In the genomic region with DNA sequence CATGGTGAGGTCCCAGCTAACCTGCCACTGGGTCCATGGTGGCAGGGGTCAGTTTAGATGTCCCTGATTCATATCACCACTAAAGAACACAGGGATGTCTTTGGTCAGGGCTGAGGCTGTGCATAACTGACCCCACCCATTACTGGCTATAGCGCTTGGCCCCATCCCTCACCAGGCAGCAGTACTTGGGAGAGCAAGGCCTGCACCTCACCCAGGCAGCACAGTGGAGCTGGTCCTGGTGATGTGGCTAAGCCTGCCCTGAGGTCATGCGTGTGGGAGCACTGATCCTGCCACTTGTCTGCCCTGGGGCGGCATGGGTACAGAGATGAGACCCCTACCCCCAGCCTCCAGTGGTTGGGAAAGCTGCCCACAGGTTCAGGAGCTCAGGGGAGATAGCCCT, we compare ENCODE assay signal across 17 mouse cellular contexts.
DNase-seq lines count a peak whose midpoint lies in the region; ATAC-seq and TF ChIP-seq lines count a peak whose summit lies in the region.
"Had no signal": no experiment of that assay in that cellular context is flagged by ENCODE, and none has a peak within 500 bp of the region (broad histone marks: within the 10 kb centered on the region; RNA-seq: fewer than 3 reads in every experiment).

No protein-coding gene starts in this region.

- H3K36me3 ChIP-seq in forebrain, embryonic 13.5 days (ENCODE audit: poor library complexity, severe bottlenecking), result no peaks in the 10 kb centered on the region
- no peaks in the 10 kb centered on the region for H3K36me3 ChIP-seq in forebrain, embryonic 11.5 days (ENCODE audit: control insufficient read depth, insufficient read depth, low read length)
- no peaks in the 10 kb centered on the region for H3K36me3 ChIP-seq in lung, embryonic 16.5 days (ENCODE audit: control insufficient read depth, insufficient read depth, low read length)
- no peaks in the 10 kb centered on the region for H3K36me3 ChIP-seq in lung, postnatal 0 days (ENCODE audit: insufficient read depth, low read length)
- no peaks in the 10 kb centered on the region for H3K36me3 ChIP-seq in limb, embryonic 15.5 days
- H3K36me3 ChIP-seq in neural tube, embryonic 15.5 days, result no peaks in the 10 kb centered on the region

- 88% methylated on average over 3 of the region's 3 CpGs for WGBS in forebrain, embryonic 13.5 days
- 88% methylated on average over 3 of the region's 3 CpGs for WGBS in forebrain, embryonic 11.5 days
- WGBS in lung, embryonic 16.5 days, result 89% methylated on average over 3 of the region's 3 CpGs
- WGBS in lung, postnatal 0 days, result 87% methylated on average over 3 of the region's 3 CpGs
- 85% methylated on average over 3 of the region's 3 CpGs for WGBS in limb, embryonic 15.5 days
- 97% methylated on average over 3 of the region's 3 CpGs for WGBS in neural tube, embryonic 15.5 days

- ATAC-seq in forebrain, embryonic 13.5 days, result 0 out of 2 replicates have a peak, but pooled peaks have one; percentile 13
- no peak for ATAC-seq in forebrain, embryonic 11.5 days (replicated peaks; ENCODE audit: low FRiP score)
- peak; percentile 31; the same call in 1 of the 2 replicates for ATAC-seq in lung, embryonic 16.5 days (ENCODE audit: low read depth)
- ATAC-seq in lung, postnatal 0 days, result no peak
- ATAC-seq in limb, embryonic 15.5 days (ENCODE audit: insufficient number of reproducible peaks, low FRiP score, low TSS enrichment, low read depth), result peak; percentile 23; the same call in 1 of the 2 replicates
- ATAC-seq in neural tube, embryonic 15.5 days (ENCODE audit: low FRiP score), result peak; percentile 9; the same call in 1 of the 2 replicates

- H3K27ac ChIP-seq in forebrain, embryonic 13.5 days, result no peak overlapping the region
- no peak overlapping the region for H3K27ac ChIP-seq in forebrain, embryonic 11.5 days (ENCODE audit: low read depth, low read length)
- no peak overlapping the region for H3K27ac ChIP-seq in lung, embryonic 16.5 days (ENCODE audit: low read length)
- no peak overlapping the region for H3K27ac ChIP-seq in lung, postnatal 0 days (ENCODE audit: low read length)
- H3K27ac ChIP-seq in limb, embryonic 15.5 days, result no peak overlapping the region
- no peak overlapping the region for H3K27ac ChIP-seq in neural tube, embryonic 15.5 days (replicated peaks)
- H3K27ac ChIP-seq: heart, adult 2 months had no signal

- no peak overlapping the region for H3K4me2 ChIP-seq in forebrain, embryonic 13.5 days
- no peak overlapping the region for H3K4me2 ChIP-seq in forebrain, embryonic 11.5 days (ENCODE audit: low read depth, low read length, severe bottlenecking)
- H3K4me2 ChIP-seq in lung, embryonic 16.5 days (ENCODE audit: low read depth, low read length), result no peak overlapping the region
- H3K4me2 ChIP-seq in lung, postnatal 0 days (replicated peaks; ENCODE audit: low read depth, low read length), result no peak overlapping the region
- H3K4me2 ChIP-seq in limb, embryonic 15.5 days, result no peak overlapping the region
- H3K4me2 ChIP-seq in neural tube, embryonic 15.5 days, result no peak overlapping the region
- H3K4me2 ChIP-seq: lung, embryonic 14.5 days had no signal

- H3K9ac ChIP-seq in forebrain, embryonic 13.5 days, result no peak overlapping the region
- no peak overlapping the region for H3K9ac ChIP-seq in forebrain, embryonic 11.5 days (ENCODE audit: low read length)
- H3K9ac ChIP-seq in lung, embryonic 16.5 days (ENCODE audit: low read length), result no peak overlapping the region
- H3K9ac ChIP-seq in lung, postnatal 0 days (replicated peaks; ENCODE audit: low read depth), result no peak overlapping the region
- H3K9ac ChIP-seq in limb, embryonic 15.5 days, result no peak overlapping the region
- no peak overlapping the region for H3K9ac ChIP-seq in neural tube, embryonic 15.5 days (replicated peaks)
- H3K9ac ChIP-seq: lung, embryonic 14.5 days had no signal

- no peak for TF ChIP-seq EP300 in lung, postnatal 0 days (IDR thresholded peaks at IDR 0.05)

- no peak overlapping the region for H3K4me3 ChIP-seq in forebrain, embryonic 13.5 days
- no peak overlapping the region for H3K4me3 ChIP-seq in forebrain, embryonic 11.5 days (ENCODE audit: low read depth, low read length)
- H3K4me3 ChIP-seq in lung, embryonic 16.5 days (ENCODE audit: low read length), result no peak overlapping the region
- no peak overlapping the region for H3K4me3 ChIP-seq in lung, postnatal 0 days (ENCODE audit: low read depth, low read length)
- H3K4me3 ChIP-seq in limb, embryonic 15.5 days, result no peak overlapping the region
- H3K4me3 ChIP-seq in neural tube, embryonic 15.5 days (replicated peaks), result no peak overlapping the region
- H3K4me3 ChIP-seq: heart, adult 2 months; myocyte had no signal

- H3K27me3 ChIP-seq in forebrain, embryonic 13.5 days, result peaks cover 8% of the 10 kb centered on the region; the same call in 1 of the 2 replicates
- H3K27me3 ChIP-seq in forebrain, embryonic 11.5 days (ENCODE audit: control insufficient read depth, insufficient read depth, low read length), result no peaks in the 10 kb centered on the region
- no peaks in the 10 kb centered on the region for H3K27me3 ChIP-seq in lung, embryonic 16.5 days (ENCODE audit: control insufficient read depth, insufficient read depth, low read depth, low read length)
- no peaks in the 10 kb centered on the region for H3K27me3 ChIP-seq in lung, postnatal 0 days (replicated peaks; ENCODE audit: insufficient read depth, low read length)
- H3K27me3 ChIP-seq in limb, embryonic 15.5 days, result no peaks in the 10 kb centered on the region
- no peaks in the 10 kb centered on the region for H3K27me3 ChIP-seq in neural tube, embryonic 15.5 days (replicated peaks)

- H3K4me1 ChIP-seq in forebrain, embryonic 13.5 days, result no peaks in the 10 kb centered on the region
- H3K4me1 ChIP-seq in forebrain, embryonic 11.5 days (replicated peaks; ENCODE audit: control insufficient read depth, insufficient read depth, low read length), result no peaks in the 10 kb centered on the region
- H3K4me1 ChIP-seq in lung, embryonic 16.5 days (replicated peaks; ENCODE audit: control insufficient read depth, insufficient read depth, low read length), result no peaks in the 10 kb centered on the region
- H3K4me1 ChIP-seq in lung, postnatal 0 days (ENCODE audit: insufficient read depth, low read depth, low read length), result no peaks in the 10 kb centered on the region
- H3K4me1 ChIP-seq in limb, embryonic 15.5 days, result 0 out of 2 replicates have a peak, but pooled peaks cover 4% of the 10 kb centered on the region
- H3K4me1 ChIP-seq in neural tube, embryonic 15.5 days, result peaks cover 34% of the 10 kb centered on the region

- H3K9me3 ChIP-seq in forebrain, embryonic 13.5 days (replicated peaks), result no peaks in the 10 kb centered on the region
- no peaks in the 10 kb centered on the region for H3K9me3 ChIP-seq in forebrain, embryonic 11.5 days (ENCODE audit: control insufficient read depth, low read length)
- no peaks in the 10 kb centered on the region for H3K9me3 ChIP-seq in lung, embryonic 16.5 days (ENCODE audit: control insufficient read depth, low read length)
- H3K9me3 ChIP-seq in lung, postnatal 0 days (ENCODE audit: low read length), result no peaks in the 10 kb centered on the region
- H3K9me3 ChIP-seq in limb, embryonic 15.5 days, result no peaks in the 10 kb centered on the region
- no peaks in the 10 kb centered on the region for H3K9me3 ChIP-seq in neural tube, embryonic 15.5 days (replicated peaks)

- TF ChIP-seq CTCF in lung, postnatal 0 days (IDR thresholded peaks at IDR 0.05), result no peak

- no peak for DNase-seq in forebrain, embryonic 11.5 days (ENCODE audit: low spot score)
- no peak for DNase-seq in lung, postnatal 0 days (ENCODE audit: low spot score)
- DNase-seq in ovary, adult 18-20 months (ENCODE audit: low spot score), result no peak
- DNase-seq in gastrocnemius, postnatal 10 days, result no peak
- DNase-seq: adrenal gland, postnatal 36 days; cerebellum, adult 9-11 months; heart, adult 2 months; kidney, adult 9 months; kidney, postnatal 4 days; lung, embryonic 14.5 days; right cerebral cortex, postnatal 14 days; thymus, postnatal 25 days had no signal

Comparison
In these comparisons a context has a peak if more than half of its experiments do, and no peak if none do; other contexts are left out.
1. ATAC-seq: peak in forebrain, embryonic 13.5 days (single experiment), lung, embryonic 16.5 days (single experiment), limb, embryonic 15.5 days (single experiment) and neural tube, embryonic 15.5 days (single experiment); none in forebrain, embryonic 11.5 days (single experiment) and lung, postnatal 0 days (single experiment).